Mouse (Mus musculus) embryonic facial prominence, embryonic 14.5 days (tissue): ENCODE measurements at regions not wholly inside any gene's neighbourhood (a gene's known extent, or its start where the extent isn't known, plus 50 kb on each side); places are given as distances from the start of the nearest gene placed in this dataset.

Experiments
- ATAC-seq: fragments of 200-750 bp; cut with Nextera tagmentation; 2 replicates; pipeline ENCODE4 v1.8.0; 2017; ENCODE audit warnings: low read depth, moderate number of reproducible peaks, moderate TSS enrichment
- DNase-seq: peaks from one replicate; pipeline ENCODE4 v3.0.0-alpha.2; 2015; ENCODE audit warnings: low spot score
- H3K27ac ChIP-seq: fragments of 300-500 bp; sonication (generic); replicated peaks from 2 replicates; pipeline ENCODE4 v1.5.1; 2014; ENCODE audit warnings: low read depth, mild to moderate bottlenecking, low read length, moderate library complexity
- H3K27me3 ChIP-seq: fragments of 300-500 bp; sonication (generic); replicated peaks from 2 replicates; pipeline ENCODE4 v1.6.1; 2014; ENCODE audit warnings: low read length; ENCODE audit not compliant: control insufficient read depth, insufficient read depth
- H3K36me3 ChIP-seq: fragments of 300-500 bp; sonication (generic); 2 replicates; pipeline ENCODE4 v1.6.1; 2014; ENCODE audit warnings: low read length, mixed read lengths; ENCODE audit not compliant: control insufficient read depth, insufficient read depth
- H3K4me1 ChIP-seq: fragments of 300-500 bp; sonication (generic); 2 replicates; pipeline ENCODE4 v1.6.1; 2014; ENCODE audit warnings: antibody characterized with exemption, low read length; ENCODE audit not compliant: control insufficient read depth, insufficient read depth
- H3K4me2 ChIP-seq: fragments of 300-500 bp; sonication (generic); 2 replicates; pipeline ENCODE4 v1.6.1; 2014; ENCODE audit warnings: low read depth, mild to moderate bottlenecking, low read length, moderate library complexity, mixed read lengths
- H3K4me3 ChIP-seq: fragments of 300-500 bp; sonication (generic); 2 replicates; pipeline ENCODE4 v1.5.1; 2014; ENCODE audit warnings: low read depth, mild to moderate bottlenecking, low read length
- H3K9ac ChIP-seq: fragments of 300-500 bp; sonication (generic); 2 replicates; pipeline ENCODE4 v1.6.1; 2014; ENCODE audit warnings: low read depth, mild to moderate bottlenecking, low read length, moderate library complexity, mixed read lengths
- H3K9me3 ChIP-seq: fragments of 300-500 bp; sonication (generic); 2 replicates; pipeline ENCODE4 v1.6.1; 2016; ENCODE audit warnings: low read length; ENCODE audit not compliant: control insufficient read depth
- WGBS: fragments of 180-500 bp; shearing (Covaris S2); extraction: QIAGEN DNeasy Blood & Tissue Kit; methylation state at CpG from one replicate; pipeline ENCODE4 v1.1.7; 2014; 5-methylcytosine and 5-hydroxymethylcytosine counted together

DNA sequence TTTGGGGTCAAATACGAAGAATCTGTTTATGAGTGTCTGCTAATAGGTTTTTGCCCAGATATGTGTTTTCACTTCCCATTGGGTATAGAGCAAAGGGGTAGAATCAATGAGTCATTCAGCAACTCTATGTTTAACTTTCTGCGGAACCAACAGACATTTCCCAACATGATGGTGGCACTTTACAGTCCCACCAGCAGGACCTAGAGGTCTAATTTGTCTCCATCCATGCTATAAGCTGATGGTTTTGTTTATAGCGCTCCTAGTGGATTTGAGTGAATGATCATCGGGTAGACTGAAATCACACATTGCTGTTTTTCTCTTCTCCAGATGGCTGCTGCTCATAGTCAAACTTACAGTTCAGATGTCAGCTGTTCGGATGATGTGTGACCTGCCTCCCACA, 99.7 kb upstream of the Arid5b start:
- Histone ChIP-seq H3K9me3 (no peaks in the 10 kb centered on the region), H3K4me1 (no peaks in the 10 kb centered on the region), H3K4me2 (no peak overlapping the region), H3K9ac (no peak overlapping the region), H3K27ac (no peak overlapping the region), H3K36me3 (no peaks in the 10 kb centered on the region), H3K4me3 (no peak overlapping the region), H3K27me3 (no peaks in the 10 kb centered on the region)
- DNase-seq (no peak), ATAC-seq (no peak)
- 84% methylated on average over 5 of the region's 5 CpGs for WGBS

DNA sequence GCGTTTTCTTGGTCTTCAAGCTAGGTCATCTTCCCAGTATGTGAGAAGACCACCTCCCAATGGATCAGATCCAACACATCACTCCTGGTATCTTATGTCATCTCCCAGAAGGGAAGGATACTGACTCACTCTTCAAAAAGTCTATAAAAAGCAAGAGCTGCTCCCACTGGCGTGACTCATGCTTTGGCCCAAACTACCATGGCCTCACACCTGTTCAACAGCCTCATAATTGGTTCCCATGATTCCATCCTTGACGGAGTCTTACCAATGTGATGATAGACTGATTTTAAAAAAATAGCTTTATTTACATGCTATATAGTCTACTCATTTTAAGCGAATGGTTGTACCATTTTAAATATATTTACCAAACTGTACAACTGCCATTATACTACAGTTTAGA, 98.9 kb upstream of the Arid5b start:
- 85% methylated on average over 4 of the region's 4 CpGs for WGBS
- no peak for ATAC-seq
- Histone ChIP-seq H3K9ac (no peak overlapping the region), H3K27me3 (no peaks in the 10 kb centered on the region), H3K4me3 (no peak overlapping the region), H3K27ac (no peak overlapping the region), H3K36me3 (no peaks in the 10 kb centered on the region), H3K9me3 (no peaks in the 10 kb centered on the region), H3K4me2 (no peak overlapping the region), H3K4me1 (no peaks in the 10 kb centered on the region)
- no peak for DNase-seq

DNA sequence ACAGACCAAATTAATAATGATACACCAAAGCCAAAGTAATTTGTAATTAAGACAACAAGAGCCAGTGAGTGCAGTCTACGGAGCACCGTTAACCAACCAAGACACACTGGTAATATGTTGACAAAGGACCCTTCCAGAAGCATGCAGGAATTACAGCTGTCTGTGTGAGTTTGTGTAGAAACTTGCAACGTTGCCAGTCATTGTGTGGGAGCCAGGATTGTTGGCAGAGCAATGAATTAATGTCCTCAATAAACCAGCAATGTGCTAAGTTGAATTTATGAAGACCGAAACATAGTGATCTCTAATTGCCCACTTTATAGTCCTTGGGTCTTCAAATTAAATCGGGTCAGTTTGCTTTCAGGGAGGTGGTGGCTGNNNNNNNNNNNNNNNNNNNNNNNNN, 95.3 kb upstream of the Arid5b start:
- H3K4me1 ChIP-seq, result no peaks in the 10 kb centered on the region
- DNase-seq, result no peak
- no peak overlapping the region for H3K4me2 ChIP-seq
- H3K27me3 ChIP-seq, result no peaks in the 10 kb centered on the region
- H3K36me3 ChIP-seq, result no peaks in the 10 kb centered on the region
- no peak overlapping the region for H3K4me3 ChIP-seq
- 75% methylated on average over 5 of the region's 5 CpGs for WGBS
- H3K9ac ChIP-seq, result no peak overlapping the region
- no peak overlapping the region for H3K27ac ChIP-seq
- ATAC-seq, result no peak
- H3K9me3 ChIP-seq, result no peaks in the 10 kb centered on the region

DNA sequence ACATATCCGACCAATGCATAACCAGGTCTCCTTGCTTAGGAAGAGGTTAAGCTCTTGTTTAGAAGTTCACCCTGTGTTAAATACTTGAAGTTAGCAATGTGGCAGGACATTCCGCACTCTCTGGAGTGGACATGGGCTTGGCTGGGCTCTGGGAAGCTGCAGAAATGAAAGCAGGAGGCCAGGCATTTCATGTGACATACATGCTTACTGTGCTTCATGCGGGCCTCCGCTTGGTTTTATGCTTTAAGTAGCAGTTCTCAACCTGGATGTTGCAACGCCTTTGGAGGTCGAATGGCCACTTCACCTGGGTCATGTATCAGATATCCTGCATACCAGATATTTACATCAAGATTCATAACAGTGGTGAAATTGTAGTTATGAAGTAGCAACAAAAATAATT, 93.2 kb upstream of the Arid5b start:
- Histone ChIP-seq H3K4me1 (no peaks in the 10 kb centered on the region), H3K27ac (no peak overlapping the region), H3K4me2 (no peak overlapping the region), H3K36me3 (no peaks in the 10 kb centered on the region), H3K4me3 (no peak overlapping the region), H3K9me3 (no peaks in the 10 kb centered on the region), H3K9ac (no peak overlapping the region), H3K27me3 (no peaks in the 10 kb centered on the region)
- no peak for DNase-seq
- ATAC-seq, result no peak
- 91% methylated on average over 6 of the region's 6 CpGs for WGBS

DNA sequence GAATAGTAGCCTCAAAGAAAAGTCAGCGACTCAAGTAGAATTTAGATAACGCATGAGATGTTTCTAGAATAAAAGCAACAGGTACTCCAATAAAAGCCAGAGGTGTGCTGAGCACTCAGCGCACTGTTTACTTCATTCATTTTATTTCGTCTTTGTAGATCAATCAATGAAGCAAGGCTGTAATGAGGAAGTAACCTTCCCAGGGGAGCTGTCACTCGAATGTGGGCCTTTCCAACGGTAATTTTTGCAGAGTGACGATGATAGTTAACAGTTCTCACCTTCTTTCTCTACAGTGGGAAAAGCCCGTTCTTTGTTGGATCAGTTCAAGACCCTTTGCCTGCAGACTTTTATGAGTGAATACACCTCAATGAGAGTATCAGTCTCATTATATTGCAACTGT, 92.4 kb upstream of the Arid5b start:
- Histone ChIP-seq H3K27ac (no peak overlapping the region), H3K4me3 (no peak overlapping the region), H3K4me1 (no peaks in the 10 kb centered on the region), H3K36me3 (no peaks in the 10 kb centered on the region), H3K4me2 (no peak overlapping the region), H3K27me3 (no peaks in the 10 kb centered on the region), H3K9me3 (no peaks in the 10 kb centered on the region), H3K9ac (no peak overlapping the region)
- WGBS, result 82% methylated on average over 8 of the region's 8 CpGs
- ATAC-seq (no peak), DNase-seq (no peak)

DNA sequence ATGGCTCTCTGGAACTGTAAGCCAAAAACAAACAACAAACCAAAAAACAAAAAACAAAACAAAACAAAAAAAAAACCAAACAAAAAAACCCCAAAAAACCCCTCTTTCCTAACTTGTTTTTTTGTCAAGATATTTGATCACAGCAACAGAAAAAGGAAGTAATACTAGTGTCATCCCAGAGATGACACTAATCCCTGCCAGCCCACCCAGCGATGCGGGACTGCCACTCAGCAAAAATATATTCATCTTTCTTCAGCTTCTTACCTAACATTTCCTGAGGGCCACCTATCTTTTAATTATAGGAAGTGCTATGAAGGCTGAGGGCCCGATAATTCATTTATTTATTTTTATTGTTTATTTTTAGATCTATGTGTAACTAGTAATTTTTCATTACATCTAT, 88.3 kb upstream of the Arid5b start:
- no peak for ATAC-seq

DNA sequence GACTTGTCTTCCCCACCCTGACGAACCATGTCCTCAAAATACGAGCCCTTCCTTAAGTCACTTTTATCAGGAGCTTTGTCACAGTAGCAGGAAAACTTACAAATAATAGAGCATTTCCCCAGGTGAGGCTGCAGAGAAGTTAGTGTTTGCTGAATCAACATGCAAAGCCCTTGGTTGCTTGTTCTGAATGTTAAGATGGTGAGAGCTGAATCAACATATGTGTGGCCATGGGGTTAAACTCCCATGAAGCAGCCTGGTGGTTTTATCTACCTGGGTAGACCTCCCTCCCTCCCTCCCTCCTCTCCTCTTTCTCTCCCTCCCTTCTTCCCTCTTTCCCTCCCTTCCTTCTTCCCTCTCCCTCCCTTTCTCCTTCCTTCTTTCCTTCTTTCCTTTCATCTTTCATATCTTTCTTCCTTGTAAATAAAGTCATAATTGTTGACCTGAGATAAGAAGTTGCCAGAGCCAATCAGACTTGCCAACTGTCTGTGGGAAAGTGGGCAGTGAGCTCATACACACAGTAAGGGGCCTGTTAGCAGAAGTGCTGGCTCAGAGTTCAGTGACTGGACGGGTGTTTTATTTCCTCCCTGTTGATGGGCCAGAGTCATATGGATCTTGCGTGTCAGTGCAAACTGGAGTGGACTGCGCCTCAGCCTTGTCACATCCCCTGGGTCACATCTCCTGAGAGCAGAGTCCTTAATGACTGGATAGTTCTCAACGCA, 82.4 kb upstream of the Arid5b start:
- Histone ChIP-seq H3K27ac (no peak overlapping the region), H3K4me3 (no peak overlapping the region), H3K4me2 (no peak overlapping the region), H3K9me3 (0 out of 2 replicates have a peak, but pooled peaks cover 5% of the 10 kb centered on the region), H3K9ac (no peak overlapping the region), H3K36me3 (no peaks in the 10 kb centered on the region), H3K27me3 (no peaks in the 10 kb centered on the region), H3K4me1 (0 out of 2 replicates have a peak, but pooled peaks cover 3% of the 10 kb centered on the region)
- ATAC-seq, result no peak
- no peak for DNase-seq
- WGBS, result 71% methylated on average over 6 of the region's 6 CpGs

More for the DNA sequence above, 88.3 kb upstream of the Arid5b start:
- Histone ChIP-seq H3K4me2 (no peak overlapping the region), H3K9me3 (0 out of 2 replicates have a peak, but pooled peaks cover 5% of the 10 kb centered on the region), H3K4me3 (no peak overlapping the region), H3K36me3 (no peaks in the 10 kb centered on the region), H3K9ac (no peak overlapping the region), H3K27ac (no peak overlapping the region), H3K27me3 (no peaks in the 10 kb centered on the region), H3K4me1 (no peaks in the 10 kb centered on the region)
- WGBS, result 84% methylated on average over 3 of the region's 3 CpGs
- no peak for DNase-seq

DNA sequence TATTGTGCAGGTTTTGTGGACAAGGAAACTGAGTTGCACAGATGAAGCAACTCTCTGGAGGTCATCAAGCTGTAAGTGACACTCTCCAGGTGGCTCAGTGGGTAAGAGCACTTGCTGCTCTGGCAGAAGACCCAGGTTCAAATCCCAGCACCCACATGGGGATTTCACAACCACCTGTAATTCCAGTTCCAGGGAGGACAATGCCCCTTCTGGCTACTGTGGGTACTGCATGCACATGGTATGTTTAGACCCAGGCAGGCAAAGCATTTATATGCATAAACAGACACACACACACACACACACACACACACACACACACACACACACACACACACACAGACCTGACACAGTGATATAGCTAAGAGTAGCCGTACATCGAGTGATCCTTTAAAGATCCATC, 80.6 kb upstream of the Arid5b start:
- H3K4me3 ChIP-seq, result no peak overlapping the region
- no peak overlapping the region for H3K27ac ChIP-seq
- H3K27me3 ChIP-seq, result no peaks in the 10 kb centered on the region
- no peaks in the 10 kb centered on the region for H3K9me3 ChIP-seq
- H3K4me1 ChIP-seq, result 0 out of 2 replicates have a peak, but pooled peaks cover 3% of the 10 kb centered on the region
- no peak for ATAC-seq
- no peaks in the 10 kb centered on the region for H3K36me3 ChIP-seq
- no peak overlapping the region for H3K9ac ChIP-seq
- no peak for DNase-seq
- no peak overlapping the region for H3K4me2 ChIP-seq
- whole genome bisulfite sequencing, result 100% methylated on average over 2 of the region's 2 CpGs

DNA sequence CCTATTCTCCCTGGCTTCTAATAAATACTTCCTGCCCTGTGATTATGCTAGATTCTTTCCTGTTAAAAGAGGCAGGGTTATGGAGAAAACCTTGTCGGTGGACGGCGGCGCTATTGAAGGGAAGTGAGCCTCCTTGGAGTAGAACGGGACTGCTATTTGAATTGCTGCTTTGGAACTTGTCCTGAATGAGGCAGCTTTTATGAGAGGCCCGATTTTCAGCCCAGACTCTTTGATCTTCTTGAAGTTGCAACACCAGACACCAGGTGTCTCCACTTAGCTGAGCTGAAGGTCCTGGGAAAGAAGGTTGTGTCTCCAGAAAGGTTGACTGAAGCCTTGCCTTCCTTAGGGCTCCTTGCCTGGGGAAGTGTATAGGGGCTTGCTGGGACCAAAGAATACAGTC, 78.4 kb upstream of the Arid5b start:
- no peaks in the 10 kb centered on the region for H3K9me3 ChIP-seq
- no peak overlapping the region for H3K4me3 ChIP-seq
- 32% methylated on average over 6 of the region's 6 CpGs for WGBS
- no peak overlapping the region for H3K9ac ChIP-seq
- H3K4me1 ChIP-seq, result 0 out of 2 replicates have a peak, but pooled peaks cover 3% of the 10 kb centered on the region
- ATAC-seq, result no peak
- no peaks in the 10 kb centered on the region for H3K36me3 ChIP-seq
- peak overlapping the region; percentile 68 for H3K27ac ChIP-seq
- no peaks in the 10 kb centered on the region for H3K27me3 ChIP-seq
- peak; percentile 66 for DNase-seq
- H3K4me2 ChIP-seq, result no peak overlapping the region
